Mouse (Mus musculus) forebrain, embryonic 11.5 days (tissue): ENCODE measurements around the gene Cbwd1. TPM values are rescaled to one million over a fixed set of nuclear protein-coding genes. Genes with fewer than 3 reads are reported as not detected.

ENCODE experiments used
- ATAC-seq: fragments of 200-750 bp; cut with Nextera tagmentation; replicated peaks from 2 replicates; pipeline ENCODE4 v1.8.0; 2017; ENCODE audit warnings: moderate TSS enrichment; ENCODE audit not compliant: low FRiP score
- DNase-seq: peaks from one replicate; pipeline ENCODE4 v3.0.0-alpha.2; 2017; ENCODE audit warnings: low spot score
- H3K27ac ChIP-seq: fragments of 300-500 bp; sonication (generic); 2 replicates; pipeline ENCODE4 v1.5.1; 2014; ENCODE audit warnings: low read depth, low read length
- H3K27me3 ChIP-seq: fragments of 300-500 bp; sonication (generic); 2 replicates; pipeline ENCODE4 v1.6.1; 2014; ENCODE audit warnings: mild to moderate bottlenecking, low read length, mixed read lengths; ENCODE audit not compliant: control insufficient read depth, insufficient read depth
- H3K36me3 ChIP-seq: fragments of 300-500 bp; sonication (generic); 2 replicates; pipeline ENCODE4 v1.6.1; 2014; ENCODE audit warnings: mild to moderate bottlenecking, low read length, moderate library complexity, mixed read lengths; ENCODE audit not compliant: control insufficient read depth, insufficient read depth
- H3K4me1 ChIP-seq: fragments of 300-500 bp; sonication (generic); replicated peaks from 2 replicates; pipeline ENCODE4 v1.6.1; 2014; ENCODE audit warnings: low read length, mixed read lengths; ENCODE audit not compliant: control insufficient read depth, insufficient read depth
- H3K4me2 ChIP-seq: fragments of 300-500 bp; sonication (generic); 2 replicates; pipeline ENCODE4 v1.6.1; 2014; ENCODE audit warnings: low read depth, mild to moderate bottlenecking, low read length, moderate library complexity, mixed read lengths; ENCODE audit not compliant: severe bottlenecking
- H3K4me3 ChIP-seq: fragments of 300-500 bp; sonication (generic); 2 replicates; pipeline ENCODE4 v1.5.1; 2014; ENCODE audit warnings: low read depth, low read length
- H3K9ac ChIP-seq: fragments of 300-500 bp; sonication (generic); 2 replicates; pipeline ENCODE4 v1.6.1; 2014; ENCODE audit warnings: low read length
- H3K9me3 ChIP-seq: fragments of 300-500 bp; sonication (generic); 2 replicates; pipeline ENCODE4 v1.6.1; 2016; ENCODE audit warnings: low read length, mixed read lengths; ENCODE audit not compliant: control insufficient read depth
- WGBS: fragments of 180-500 bp; shearing (Covaris S2); extraction: QIAGEN DNeasy Blood & Tissue Kit; methylation state at CpG from one replicate; pipeline ENCODE4 v1.1.7; 2014; 5-methylcytosine and 5-hydroxymethylcytosine counted together
- polyA plus RNA-seq: library from polyadenylated mRNA; unstranded; fragments of >200 nt; fragmentation: Nextera tagmentation; extraction: Ambion mirVana; gene quantifications from 2 replicates; pipeline ENCODE4 v1.2.1, GENCODE M21; 2014

Cbwd1 gene
- polyA plus RNA-seq, 1 experiment from 2014 or later: 22.2 TPM

DNA sequence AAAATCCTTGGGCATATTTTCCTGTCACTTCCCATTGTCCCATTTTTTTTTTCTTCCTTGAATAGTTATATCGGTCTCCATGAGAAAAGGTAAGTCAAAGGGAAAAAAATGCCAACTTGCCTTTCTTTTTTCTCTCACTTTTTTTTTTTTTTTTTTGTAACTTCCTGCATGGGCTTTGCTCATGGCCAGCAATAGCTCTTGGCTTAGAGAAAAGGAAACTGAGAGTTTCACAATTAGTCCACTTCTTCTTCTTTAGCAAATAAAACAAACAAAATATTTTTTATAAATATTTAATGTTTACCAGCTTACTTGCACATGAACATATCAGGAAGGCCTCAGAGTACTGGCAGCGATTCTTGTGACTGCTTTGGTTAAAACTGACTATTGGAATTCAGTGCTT, 4.8 kb upstream of the Cbwd1 start:
- Histone ChIP-seq H3K4me1 (no peaks in the 10 kb centered on the region), H3K27ac (no peak overlapping the region), H3K36me3 (no peaks in the 10 kb centered on the region), H3K4me3 (no peak overlapping the region), H3K4me2 (no peak overlapping the region), H3K27me3 (no peaks in the 10 kb centered on the region), H3K9ac (no peak overlapping the region), H3K9me3 (no peaks in the 10 kb centered on the region)
- ATAC-seq (no peak), DNase-seq (no peak)
- WGBS: 91% methylated on average over 2 of the region's 2 CpGs

- DNase-seq: no peak
- no peak for ATAC-seq
- Histone ChIP-seq H3K27me3 (no peaks in the 10 kb centered on the region), H3K9me3 (no peaks in the 10 kb centered on the region), H3K9ac (no peak overlapping the region), H3K4me3 (no peak overlapping the region), H3K4me1 (peaks cover 5% of the 10 kb centered on the region), H3K4me2 (no peak overlapping the region), H3K27ac (no peak overlapping the region), H3K36me3 (peaks cover 2% of the 10 kb centered on the region; the same call in 1 of the 2 replicates)
- 46% methylated on average over 3 of the region's 3 CpGs for WGBS
Measured at GRCm38 (mm10) chr19:24958531-24958930, 2.9 kb downstream of the Cbwd1 start.

DNA sequence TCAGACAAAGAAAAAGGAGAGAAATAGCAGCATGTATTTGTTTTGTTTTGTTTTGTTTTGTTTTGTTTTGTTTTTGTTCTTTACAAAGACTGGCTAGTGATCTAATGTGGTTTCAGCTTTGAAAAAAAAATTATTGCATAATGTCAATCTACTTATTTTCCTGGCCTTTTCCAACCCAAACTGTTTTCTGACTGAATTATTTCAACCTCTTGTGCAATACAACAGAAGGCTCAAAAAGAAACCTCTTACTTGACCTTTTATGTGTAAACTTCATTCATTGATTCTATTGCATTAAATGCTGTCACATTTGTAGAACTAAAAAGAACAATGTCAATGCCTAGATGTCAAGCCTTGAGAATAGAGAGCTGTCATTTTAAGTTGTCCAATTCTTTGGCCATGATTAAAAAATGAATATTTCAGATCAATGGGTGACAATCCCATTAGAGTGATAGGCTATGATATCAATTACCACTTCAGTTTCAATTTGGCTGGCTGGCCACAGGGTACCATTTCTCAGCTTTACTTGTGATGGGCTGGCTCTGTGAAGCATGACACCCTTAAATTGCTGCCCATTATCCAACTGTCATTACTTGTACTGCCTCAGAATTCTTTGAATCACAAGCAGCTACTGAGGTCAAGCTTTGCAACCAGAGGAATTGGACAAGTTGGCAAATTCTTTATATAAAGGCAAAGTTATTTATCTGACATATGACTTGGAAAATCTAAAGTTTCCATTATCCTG, 15.7 kb downstream of the Cbwd1 start:
- no peak for ATAC-seq
- Histone ChIP-seq H3K27ac (no peak overlapping the region), H3K4me3 (no peak overlapping the region), H3K4me2 (no peak overlapping the region), H3K9me3 (no peaks in the 10 kb centered on the region), H3K9ac (no peak overlapping the region), H3K27me3 (no peaks in the 10 kb centered on the region), H3K4me1 (no peaks in the 10 kb centered on the region), H3K36me3 (no peaks in the 10 kb centered on the region)
- no peak for DNase-seq

GRCm38 (mm10) chr19:24937084-24937483, 24.3 kb downstream of the Cbwd1 start:
- H3K27ac ChIP-seq: no peak overlapping the region
- 85% methylated on average over 1 of the region's 1 CpGs for WGBS
- no peak overlapping the region for H3K4me3 ChIP-seq
- no peaks in the 10 kb centered on the region for H3K27me3 ChIP-seq
- no peak overlapping the region for H3K4me2 ChIP-seq
- no peak for ATAC-seq
- H3K4me1 ChIP-seq: no peaks in the 10 kb centered on the region
- no peak overlapping the region for H3K9ac ChIP-seq
- no peaks in the 10 kb centered on the region; the same call in 1 of the 2 replicates for H3K36me3 ChIP-seq
- no peak for DNase-seq
- no peaks in the 10 kb centered on the region for H3K9me3 ChIP-seq

DNA sequence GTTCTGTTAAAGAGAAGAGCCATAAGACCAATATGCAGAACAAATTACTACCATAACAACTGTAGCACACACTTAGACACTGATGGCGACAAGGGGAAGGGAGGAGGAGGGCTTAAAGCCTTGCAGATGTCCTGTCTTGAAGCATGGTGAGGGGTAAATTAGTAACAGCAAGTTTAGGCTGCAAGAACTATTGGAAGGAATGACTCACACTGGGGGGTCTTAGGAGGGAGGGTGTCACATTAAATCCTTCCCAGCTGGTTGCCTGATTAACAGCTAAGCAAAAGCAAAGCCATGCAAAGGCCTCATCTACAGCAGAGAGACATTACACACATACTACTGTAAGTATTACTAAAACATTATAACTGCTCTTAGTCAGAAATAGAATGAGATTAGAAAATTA, 32.4 kb downstream of the Cbwd1 start:
- no peaks in the 10 kb centered on the region for H3K27me3 ChIP-seq
- no peak overlapping the region for H3K9ac ChIP-seq
- no peaks in the 10 kb centered on the region for H3K9me3 ChIP-seq
- ATAC-seq: no peak
- DNase-seq: no peak
- no peaks in the 10 kb centered on the region for H3K36me3 ChIP-seq
- WGBS: 33% methylated on average over 1 of the region's 1 CpGs
- H3K4me1 ChIP-seq: no peaks in the 10 kb centered on the region
- no peak overlapping the region for H3K4me2 ChIP-seq
- H3K27ac ChIP-seq: no peak overlapping the region
- H3K4me3 ChIP-seq: no peak overlapping the region

- no peak overlapping the region for H3K9ac ChIP-seq
- DNase-seq (no peak), ATAC-seq (no peak)
- no peak overlapping the region for H3K27ac ChIP-seq
- no peaks in the 10 kb centered on the region for H3K9me3 ChIP-seq
- H3K4me3 ChIP-seq: no peak overlapping the region
- H3K36me3 ChIP-seq: no peaks in the 10 kb centered on the region
- no peaks in the 10 kb centered on the region for H3K4me1 ChIP-seq
- H3K4me2 ChIP-seq: no peak overlapping the region
- WGBS: 88% methylated on average over 5 of the region's 5 CpGs
- H3K27me3 ChIP-seq: no peaks in the 10 kb centered on the region
Measured at GRCm38 (mm10) chr19:24920866-24921265, 40.5 kb downstream of the Cbwd1 start.

GRCm38 (mm10) chr19:24908385-24909155, 52.8 kb downstream of the Cbwd1 start:
- H3K4me2 ChIP-seq: no peak overlapping the region
- no peaks in the 10 kb centered on the region for H3K27me3 ChIP-seq
- no peak overlapping the region for H3K4me3 ChIP-seq
- H3K9me3 ChIP-seq: no peaks in the 10 kb centered on the region
- ATAC-seq: no peak
- H3K4me1 ChIP-seq: no peaks in the 10 kb centered on the region
- H3K9ac ChIP-seq: no peak overlapping the region
- no peaks in the 10 kb centered on the region for H3K36me3 ChIP-seq
- no peak for DNase-seq
- no peak overlapping the region for H3K27ac ChIP-seq
- 90% methylated on average over 3 of the region's 3 CpGs for WGBS

GRCm38 (mm10) chr19:24907655-24908054, 53.8 kb downstream of the Cbwd1 start:
- H3K4me1 ChIP-seq: no peaks in the 10 kb centered on the region
- H3K4me2 ChIP-seq: no peak overlapping the region
- H3K36me3 ChIP-seq: no peaks in the 10 kb centered on the region
- WGBS: 89% methylated on average over 3 of the region's 6 CpGs
- ATAC-seq (no peak), DNase-seq (no peak)
- H3K9me3 ChIP-seq: no peaks in the 10 kb centered on the region
- H3K27me3 ChIP-seq: peaks cover 4% of the 10 kb centered on the region; the same call in 1 of the 2 replicates
- H3K27ac ChIP-seq: no peak overlapping the region
- no peak overlapping the region for H3K9ac ChIP-seq
- no peak overlapping the region for H3K4me3 ChIP-seq
